Mouse (Mus musculus) left cerebral cortex, postnatal 10 days (tissue): Measurements from ENCODE around the gene Lrrc23. TPM values are rescaled to one million over a fixed set of nuclear protein-coding genes. Genes with fewer than 3 reads are reported as not detected.
A peak's percentile ranks its signal among the peaks of the same experiment; 100 is the strongest.
"Not testable (repeated sequence)": the region's sequence is repeated elsewhere in the genome, so short reads cannot be mapped to it uniquely, and the experiment has no call there.

Experiments
- DNase-seq, 2 experiments: peaks; one replicate each; pipeline ENCODE4 v3.0.0; 2021 to 2022; ENCODE audit warnings: low spot score in 2 of 2, mixed read lengths in 1 of 2; ENCODE audit errors: extremely low spot score in 1 of 2
- intact Hi-C: fragments of 180-260 bp; cut with DNase I; formaldehyde crosslinking; loops from one replicate; pipeline ENCODE4 v1.15.1; 2025
- total RNA-seq, 2 experiments: library from RNA; stranded (reverse); gene quantifications; 2 replicates each; pipeline ENCODE4 v1.2.3; 2021

The Lrrc23 gene
- total RNA-seq, 2 experiments from 2014 or later, result 0.41 to 0.77 TPM

GRCm38 (mm10) chr6:124809052-124809774 is 29.7 kb upstream of the Lrrc23 start:
- intact Hi-C loops, result loop anchor here (5.0 kb wide), 1 partner anchor 52 kb away; the partner anchor contains the start of genes Atn1 and Gm45234

DNA sequence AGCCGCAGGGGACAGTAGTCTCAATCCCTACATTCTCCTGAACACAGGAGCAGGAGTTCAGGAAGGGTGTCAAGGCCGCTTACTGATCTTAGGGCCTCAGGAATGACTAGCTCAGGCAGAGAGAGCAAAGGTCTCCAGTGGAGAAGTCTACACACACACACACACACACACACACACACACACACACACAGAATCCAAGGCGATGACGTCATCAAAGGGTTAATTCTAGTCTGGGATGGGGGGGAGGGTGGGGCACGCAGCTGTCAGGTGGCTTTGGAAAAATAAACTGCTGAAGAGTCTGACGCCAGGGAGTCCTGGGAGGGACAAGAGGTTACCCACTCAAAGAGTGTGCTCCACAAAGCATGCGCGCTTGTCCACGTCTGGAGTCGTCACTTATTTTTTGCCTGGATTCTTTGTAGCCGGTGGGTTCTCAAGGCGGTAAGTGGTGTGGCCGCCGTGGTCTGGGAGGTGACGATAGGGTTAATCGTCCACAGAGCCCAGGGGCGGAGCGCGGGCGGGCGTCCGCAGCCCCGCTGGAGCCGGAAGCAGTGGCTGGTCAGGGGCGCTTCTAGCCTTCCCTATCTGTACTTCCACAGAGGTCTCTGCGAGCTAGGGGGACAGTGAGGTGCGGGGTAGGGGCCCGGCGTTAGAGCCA is 29.0 kb upstream of the Lrrc23 start, which contains the start of gene Spsb2:
Spsb2 (plus strand) TSS at position 304 of the 655 bp plus-strand sequence.
- intact Hi-C loops, result loop anchor here (5.0 kb wide), 1 partner anchor 51 kb away; the partner anchor contains the start of genes Atn1 and Gm45234

More at GRCm38 (mm10) chr6:124809052-124809774, 29.7 kb upstream of the Lrrc23 start:
- DNase-seq, result peak in 1 of 2 experiments; percentile 89

DNA sequence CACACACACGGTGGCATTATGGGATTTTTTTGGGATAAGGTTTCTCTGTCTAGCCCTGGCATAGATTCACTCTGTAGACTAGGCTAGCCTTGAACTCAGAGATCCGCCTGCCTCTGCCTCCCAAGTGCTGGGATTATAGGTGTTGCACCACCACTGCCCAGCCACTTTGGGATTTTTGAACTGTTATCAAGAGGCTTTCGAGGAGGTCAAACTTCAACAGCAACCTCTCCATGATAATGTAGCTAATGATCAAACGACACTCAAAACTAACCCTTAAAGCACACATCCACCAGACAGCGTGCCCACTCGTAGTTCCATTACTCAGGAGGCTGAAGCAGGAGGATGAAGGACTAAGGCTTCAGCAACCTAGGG is 28.4 kb upstream of the Lrrc23 start:
- DNase-seq, result no peak
- intact Hi-C loops, result loop anchor here (5.0 kb wide), 1 partner anchor 51 kb away; the partner anchor contains the start of genes Atn1 and Gm45234

More for the DNA sequence above, 29.0 kb upstream of the Lrrc23 start, which contains the start of gene Spsb2:
- DNase-seq, result peak; percentile 62 to 88

DNA sequence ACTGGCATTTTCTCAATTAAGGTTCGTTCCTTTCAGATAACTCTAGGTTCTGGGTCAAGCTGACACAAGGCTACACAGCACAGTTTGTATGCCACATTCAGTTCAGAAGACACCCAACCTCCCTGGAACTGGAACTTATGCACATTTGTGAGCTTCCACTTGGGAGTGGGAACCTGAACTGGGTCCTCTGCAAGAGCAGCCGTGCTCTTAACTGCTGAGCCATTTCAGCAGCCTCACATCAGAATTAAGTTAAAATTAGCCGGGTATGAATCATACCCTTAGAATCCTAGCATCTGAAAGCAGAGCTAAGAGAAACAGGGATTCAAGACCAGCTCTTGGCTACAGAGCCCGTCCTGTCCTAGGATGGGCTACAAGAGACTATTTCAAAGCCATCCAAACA is 27.8 kb upstream of the Lrrc23 start:
- DNase-seq, result no peak
- intact Hi-C loops, result loop anchor here (5.0 kb wide), 1 partner anchor 50 kb away; the partner anchor contains the start of genes Atn1 and Gm45234

GRCm38 (mm10) chr6:124806446-124807140 is 27.1 kb upstream of the Lrrc23 start:
- intact Hi-C loops, result loop anchor here (5.0 kb wide), 1 partner anchor 49 kb away; the partner anchor contains the start of genes Atn1 and Gm45234
- no peak for DNase-seq

GRCm38 (mm10) chr6:124805341-124806321 is 26.1 kb upstream of the Lrrc23 start:
- intact Hi-C loops, result loop anchor here (5.0 kb wide), 1 partner anchor 48 kb away; the partner anchor contains the start of genes Atn1 and Gm45234
- peak; percentile 92 to 98 for DNase-seq

- intact Hi-C loops, result no loop called here
- no peak for DNase-seq
Measured at GRCm38 (mm10) chr6:124804341-124804740, 24.8 kb upstream of the Lrrc23 start.

DNA sequence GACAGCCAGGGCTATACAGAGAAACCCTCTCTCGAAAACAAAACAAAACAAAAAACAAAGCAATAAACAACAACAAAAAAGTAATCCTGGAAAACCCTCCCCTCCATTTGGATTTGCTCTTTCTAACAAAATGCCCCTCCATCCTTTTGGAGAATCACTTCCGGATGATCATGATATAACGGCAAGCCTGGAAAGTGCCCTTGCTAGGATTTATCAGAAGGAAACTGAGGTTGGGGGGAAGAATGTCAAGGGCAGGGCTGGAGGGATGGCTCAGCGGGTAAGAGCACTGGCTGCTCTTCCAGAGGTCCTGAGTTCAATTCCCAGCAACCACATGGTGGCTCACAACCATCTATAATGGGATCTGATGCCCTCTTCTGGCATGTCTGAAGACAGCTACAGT is 24.2 kb upstream of the Lrrc23 start:
- intact Hi-C loops, DNase-seq: not testable (repeated sequence)

DNA sequence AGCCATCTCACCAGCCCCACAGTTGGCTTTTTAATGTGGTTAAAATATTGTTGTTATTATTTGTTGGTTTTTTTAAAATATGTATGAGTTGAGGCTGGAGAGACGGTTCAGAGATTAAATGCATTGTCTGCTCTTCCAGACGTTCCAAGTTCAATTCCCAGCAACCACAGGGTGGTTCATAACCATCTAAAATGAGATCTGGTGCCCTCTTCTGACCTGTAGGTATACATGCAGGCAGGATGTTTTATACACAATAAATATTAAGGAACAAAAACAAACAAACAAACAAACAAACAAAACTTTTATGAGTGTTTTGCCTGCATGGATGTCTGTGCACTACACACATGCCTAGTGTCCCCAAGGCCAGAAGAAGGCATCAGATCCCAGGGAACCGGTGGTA is 23.5 kb upstream of the Lrrc23 start:
- DNase-seq, result no peak
- intact Hi-C loops, result no loop called here

GRCm38 (mm10) chr6:124802400-124802799 is 22.9 kb upstream of the Lrrc23 start:
- DNase-seq, intact Hi-C loops: not testable (repeated sequence)

DNA sequence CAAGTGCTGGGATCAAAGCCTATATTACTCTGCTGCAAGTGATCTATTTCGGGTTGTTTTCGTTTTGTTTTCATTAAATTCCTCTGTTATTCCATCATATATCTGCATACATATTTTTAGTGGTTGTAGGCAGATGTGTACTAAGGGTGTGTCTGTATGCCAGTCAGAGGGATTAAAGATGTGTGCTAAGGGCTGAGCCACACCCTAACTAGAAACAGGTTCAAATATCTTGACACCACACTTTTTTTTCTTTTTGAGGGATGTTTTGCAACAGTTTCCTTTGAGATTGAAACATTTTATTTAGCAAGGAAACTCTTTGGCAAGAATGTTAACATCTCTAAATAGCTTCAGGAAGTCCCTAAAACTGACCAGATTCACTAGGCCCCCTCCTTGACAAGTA is 16.7 kb upstream of the Lrrc23 start:
- DNase-seq, result no peak
- intact Hi-C loops, result no loop called here

DNA sequence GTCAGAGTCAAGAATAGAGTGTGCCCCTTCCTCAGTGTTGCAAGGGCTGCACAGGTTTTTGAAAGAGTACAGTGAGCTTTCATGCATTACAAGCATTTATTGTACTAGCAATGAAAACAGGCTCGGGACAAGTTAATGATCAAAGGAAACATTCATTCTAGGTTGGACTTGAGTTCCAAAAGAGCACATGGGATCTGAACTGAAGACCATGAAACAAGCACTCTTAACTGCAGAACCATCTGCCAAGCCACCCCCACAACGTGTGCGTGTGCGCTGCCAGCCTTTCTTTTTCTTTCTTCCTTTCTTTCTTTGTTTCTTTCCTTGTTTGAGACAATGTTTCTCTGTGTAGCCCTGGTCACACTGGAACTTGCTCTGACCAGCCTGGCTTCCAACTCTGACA is 16.3 kb upstream of the Lrrc23 start:
- DNase-seq, result no peak
- intact Hi-C loops, result no loop called here

GRCm38 (mm10) chr6:124791911-124792310 is 12.4 kb upstream of the Lrrc23 start:
- intact Hi-C loops, result no loop called here
- DNase-seq, result no peak

DNA sequence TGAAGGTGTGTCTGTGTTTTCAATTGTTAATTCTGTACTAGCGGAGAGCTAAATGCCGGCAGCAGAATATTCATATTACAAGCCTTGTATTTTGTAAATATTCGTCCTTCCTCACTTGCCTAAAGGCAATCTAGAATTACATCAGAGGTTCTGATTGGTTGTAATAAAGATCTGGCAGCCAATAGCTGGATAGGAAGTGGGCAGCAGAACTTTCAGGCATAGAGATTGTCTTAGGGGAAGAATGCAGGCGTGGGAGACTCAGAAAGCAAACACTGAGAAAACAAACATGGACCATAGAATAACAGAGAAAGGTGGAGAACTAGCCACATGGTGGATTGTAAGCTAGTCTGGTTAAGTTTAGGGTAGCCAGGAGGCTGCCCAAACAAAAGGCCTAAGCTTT is 10.6 kb upstream of the Lrrc23 start:
- intact Hi-C loops, result no loop called here
- DNase-seq, result no peak

DNA sequence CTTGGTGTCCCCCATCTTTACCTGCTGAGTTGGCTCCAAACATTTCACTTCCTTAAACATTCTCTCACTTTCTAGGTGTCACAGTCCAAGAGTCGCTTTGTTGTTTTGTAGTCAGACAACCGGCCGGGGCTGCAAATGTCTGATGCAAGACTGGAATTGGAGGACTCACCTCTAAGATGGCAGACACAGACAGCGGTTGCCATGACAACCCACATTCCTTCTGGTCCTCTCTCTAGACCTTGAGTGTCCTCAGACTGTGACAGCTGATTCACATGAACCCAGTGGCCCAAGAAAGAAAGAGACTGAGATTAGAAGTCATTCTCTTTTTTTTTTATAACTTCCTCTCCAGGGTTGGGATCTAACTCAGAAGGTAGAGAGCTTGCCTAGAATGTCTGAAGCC is 10.0 kb upstream of the Lrrc23 start:
- no peak for DNase-seq
- intact Hi-C loops, result no loop called here

- peak in 1 of 2 experiments; percentile 31 for DNase-seq
- intact Hi-C loops, result no loop called here
Measured at GRCm38 (mm10) chr6:124787722-124788121, 8.2 kb upstream of the Lrrc23 start.

DNA sequence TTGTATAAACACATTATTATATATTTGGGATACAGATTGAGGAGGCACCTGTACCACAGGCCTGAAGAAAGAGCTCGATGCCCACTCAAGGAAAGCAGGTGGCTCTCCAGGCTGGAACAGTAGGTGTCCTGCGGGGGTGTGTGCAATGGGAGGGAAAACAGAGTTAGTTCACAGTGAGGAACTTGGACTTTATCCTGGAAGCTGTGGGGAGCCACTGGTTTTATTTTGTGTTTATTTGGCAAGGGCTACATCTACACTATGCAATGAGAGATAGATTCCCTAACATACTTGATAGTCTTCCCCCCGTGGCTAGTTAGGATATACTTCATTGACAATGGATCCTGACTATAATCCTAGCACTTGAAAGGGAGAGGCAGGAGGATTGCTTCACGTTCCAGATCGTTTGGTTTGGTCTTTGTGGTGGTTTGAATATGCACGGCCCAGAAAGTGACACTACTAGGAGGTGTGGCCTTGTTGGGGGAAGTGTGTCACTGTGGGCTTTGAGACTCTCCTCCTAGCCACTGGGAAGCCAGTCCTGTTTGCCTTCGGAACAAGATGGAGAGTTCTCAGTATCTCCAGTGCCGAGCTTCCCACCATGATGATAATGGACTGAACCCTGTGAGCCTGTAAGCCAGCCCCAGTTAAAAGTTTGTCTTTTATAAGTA is 7.4 kb upstream of the Lrrc23 start:
- DNase-seq, result peak in 1 of 2 experiments; percentile 33
- intact Hi-C loops, result no loop called here
